Mouse (Mus musculus) embryo, embryonic 10 days (tissue): ENCODE data around the gene Ssc5d.
A peak's percentile ranks its signal among the peaks of the same experiment; 100 is the strongest.
"Not testable (repeated sequence)": the region's sequence is repeated elsewhere in the genome, so short reads cannot be mapped to it uniquely, and the experiment has no call there.

Experiments used
- DNase-seq: peaks from one replicate; pipeline ENCODE4 v3.0.0-alpha.2; 2015; ENCODE audit warnings: low spot score

Ssc5d gene

DNA sequence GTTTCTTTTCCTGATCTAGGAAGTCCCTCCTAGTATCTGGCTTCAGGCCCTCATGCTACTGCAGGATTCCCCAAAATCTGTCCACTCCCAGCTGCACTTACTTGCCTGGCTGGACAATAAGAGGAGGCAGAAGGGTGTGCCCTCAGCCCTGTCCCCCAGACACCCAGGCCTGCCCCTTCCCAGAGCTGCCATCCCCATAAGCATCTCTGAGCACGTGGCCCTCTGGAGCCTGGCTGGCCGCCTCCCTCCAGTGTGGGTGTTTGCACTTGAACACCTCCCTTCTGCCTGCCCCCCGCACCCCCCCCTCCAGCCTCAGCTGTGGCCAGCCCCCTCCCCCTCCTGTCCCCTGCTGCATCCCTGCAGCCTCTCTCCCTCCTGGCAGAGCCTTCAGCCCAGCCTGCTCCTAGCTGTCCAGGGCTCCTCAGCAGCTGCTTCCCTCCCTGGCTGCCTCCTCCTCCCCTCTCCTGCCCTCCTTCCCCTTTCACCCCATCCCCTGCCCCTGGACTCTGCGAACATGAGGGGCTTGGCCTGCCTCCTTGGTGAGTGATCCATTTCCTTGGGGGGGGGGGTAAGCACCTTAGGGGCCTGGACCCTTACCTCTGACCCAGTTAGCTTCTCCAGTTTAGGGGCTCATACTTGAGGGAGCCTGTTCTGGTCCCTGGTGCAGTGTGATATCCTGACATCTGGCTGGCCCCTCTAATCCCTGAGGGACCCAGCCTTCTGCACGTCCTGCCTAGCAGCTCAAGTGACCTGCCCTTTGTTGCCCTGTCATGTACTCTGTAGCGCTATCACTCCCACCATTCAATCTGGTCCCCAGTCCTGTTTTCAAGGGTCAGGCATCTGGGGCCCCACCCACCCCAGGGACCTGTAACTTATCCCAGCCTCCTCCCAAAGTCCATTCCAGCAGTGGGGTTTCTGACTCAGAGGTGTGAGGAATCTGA is at the start of gene Ssc5d:
TSS of gene Ssc5d (plus strand) at position 345 of the 941 bp plus-strand sequence.
- DNase-seq = peak; percentile 68

- DNase-seq = peak; percentile 97
Observed at GRCm38 (mm10) chr7:4876753-4877221, 48.8 kb upstream of the Ssc5d start, which contains the start of gene Isoc2a. Gene Isoc2a, plus strand, starts transcription at chr7:4877153.

GRCm38 (mm10) chr7:4877226-4877625 is 48.4 kb upstream of the Ssc5d start:
- DNase-seq = no peak

GRCm38 (mm10) chr7:4878186-4878585 is 47.4 kb upstream of the Ssc5d start:
- no peak for DNase-seq

GRCm38 (mm10) chr7:4879036-4879435 is 46.5 kb upstream of the Ssc5d start:
- not testable (repeated sequence) for DNase-seq

DNA sequence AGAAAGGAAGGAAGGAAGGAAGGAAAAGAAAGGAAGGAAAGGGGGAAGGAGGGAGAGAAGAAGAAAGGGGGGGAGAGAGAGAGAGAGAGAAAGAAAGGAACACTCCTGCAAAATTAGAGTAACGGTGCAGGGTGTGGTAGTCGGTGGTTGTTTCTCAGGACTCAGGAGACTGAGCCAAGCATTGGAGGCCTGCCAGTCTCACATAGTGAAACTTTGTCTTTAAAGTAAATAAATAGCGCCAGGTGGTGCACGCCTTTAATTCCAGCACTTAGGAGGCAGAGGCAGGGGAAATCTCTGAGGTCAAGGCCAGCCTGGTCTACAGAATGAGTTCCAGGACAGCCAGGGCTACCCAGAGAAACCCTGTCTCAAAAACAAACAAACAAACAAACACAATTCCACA is 38.9 kb upstream of the Ssc5d start:
- DNase-seq = no peak

DNA sequence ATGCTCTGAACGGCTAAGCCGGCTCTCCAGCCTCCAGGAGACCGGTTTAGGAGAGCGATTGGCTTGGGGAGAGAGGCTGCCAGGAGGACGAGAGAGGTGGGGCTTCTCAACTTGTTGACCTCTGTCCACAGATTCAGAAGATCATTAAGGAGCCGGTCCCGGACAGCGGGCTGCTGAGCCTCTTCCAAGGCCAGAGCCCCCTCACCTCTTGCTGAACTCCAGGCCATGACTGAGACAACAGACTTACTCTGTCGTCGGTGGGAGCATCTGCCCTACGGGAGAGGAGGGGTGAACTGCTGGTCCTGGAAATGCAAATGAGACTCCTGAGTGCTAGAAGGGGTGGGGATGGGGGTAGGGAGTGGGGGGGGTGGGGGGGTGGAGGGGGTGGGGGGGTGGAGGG is 30.4 kb upstream of the Ssc5d start:
- no peak for DNase-seq

DNA sequence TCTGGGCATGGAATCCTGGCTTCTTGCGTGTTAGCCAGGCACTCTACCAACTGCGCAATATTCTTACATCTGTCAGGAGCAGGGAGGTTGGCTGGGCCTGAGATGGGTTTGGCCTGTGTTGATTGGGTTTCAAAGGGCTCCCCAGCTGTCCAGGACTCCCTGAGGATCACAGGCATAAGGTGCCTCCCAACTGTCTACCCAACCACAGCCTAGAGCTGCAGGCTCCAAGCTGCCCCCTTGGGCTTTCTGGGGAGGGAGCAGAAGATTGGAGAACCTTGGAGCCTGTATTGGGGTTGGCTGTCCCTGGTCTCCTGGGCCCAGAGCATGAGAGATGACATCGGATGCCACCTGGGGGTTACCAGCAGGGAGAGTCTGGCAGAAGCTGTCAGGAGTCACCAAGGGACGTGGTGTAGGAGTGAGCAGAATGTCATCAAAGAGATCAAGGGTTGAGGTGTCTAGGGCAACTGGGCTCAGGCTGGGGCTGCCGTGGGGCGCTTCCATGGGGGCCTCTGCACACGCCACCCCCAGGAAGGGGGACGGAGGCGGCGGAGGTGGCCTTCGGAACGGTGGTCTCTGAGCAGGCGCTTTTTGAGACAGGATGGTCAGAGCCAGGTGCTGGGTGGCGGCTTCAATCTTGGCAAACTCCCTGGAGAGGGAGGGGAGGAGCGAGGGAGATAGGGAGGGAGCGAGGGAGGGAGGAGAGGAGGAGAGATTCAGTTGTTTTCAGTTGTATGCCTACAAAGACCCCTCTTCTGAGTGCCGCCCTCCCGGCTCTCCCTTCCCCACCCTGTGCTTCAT is 26.5 kb upstream of the Ssc5d start:
- no peak for DNase-seq

- DNase-seq = peak; percentile 39
Observed at GRCm38 (mm10) chr7:4899649-4900522, 25.7 kb upstream of the Ssc5d start.

- DNase-seq = no peak
Observed at GRCm38 (mm10) chr7:4900523-4900851, 25.1 kb upstream of the Ssc5d start.

DNA sequence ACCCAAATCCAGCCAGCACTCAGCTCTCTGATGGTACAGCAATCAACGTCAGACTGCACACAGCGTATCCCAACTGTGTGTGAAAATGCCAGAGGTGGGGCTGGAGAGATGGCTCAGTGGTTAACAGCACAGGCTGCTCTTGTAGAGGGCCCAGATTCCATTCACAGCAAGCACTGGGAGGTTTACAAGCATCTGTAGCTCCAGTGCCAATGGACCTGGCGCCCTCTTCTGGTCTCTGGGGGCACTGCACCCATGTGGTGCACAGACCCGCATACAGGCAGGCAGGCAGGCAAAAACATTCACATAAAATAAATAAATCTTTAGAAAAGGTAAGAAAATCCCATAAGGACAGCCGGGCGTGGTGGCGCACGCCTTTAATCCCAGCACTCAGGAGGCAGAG is 24.4 kb upstream of the Ssc5d start:
- DNase-seq = peak; percentile 35

DNA sequence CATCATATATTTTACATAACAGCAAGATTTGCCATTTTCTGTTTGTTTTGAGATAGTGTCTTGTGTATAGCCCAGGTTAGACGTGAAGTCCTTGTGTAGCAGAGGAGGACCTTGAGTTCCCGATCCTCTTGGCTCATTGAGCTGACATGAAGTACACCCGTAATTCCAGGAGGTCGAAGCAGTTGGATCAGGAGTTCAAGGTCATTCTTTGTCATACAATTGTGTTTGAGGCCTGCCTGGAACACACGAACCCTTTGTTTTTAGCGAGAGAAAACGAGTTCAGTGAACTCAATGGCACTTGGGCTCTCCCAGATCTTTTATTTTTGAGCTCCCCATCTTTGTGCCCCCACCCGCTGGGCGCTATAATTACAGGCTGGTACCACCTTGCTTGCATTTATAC is 23.2 kb upstream of the Ssc5d start:
- DNase-seq = no peak

GRCm38 (mm10) chr7:4906466-4906950 is 19.1 kb upstream of the Ssc5d start, which contains the start of gene Gm36210:
Gene Gm36210, minus strand, starts transcription at chr7:4906516.
- no peak for DNase-seq

DNA sequence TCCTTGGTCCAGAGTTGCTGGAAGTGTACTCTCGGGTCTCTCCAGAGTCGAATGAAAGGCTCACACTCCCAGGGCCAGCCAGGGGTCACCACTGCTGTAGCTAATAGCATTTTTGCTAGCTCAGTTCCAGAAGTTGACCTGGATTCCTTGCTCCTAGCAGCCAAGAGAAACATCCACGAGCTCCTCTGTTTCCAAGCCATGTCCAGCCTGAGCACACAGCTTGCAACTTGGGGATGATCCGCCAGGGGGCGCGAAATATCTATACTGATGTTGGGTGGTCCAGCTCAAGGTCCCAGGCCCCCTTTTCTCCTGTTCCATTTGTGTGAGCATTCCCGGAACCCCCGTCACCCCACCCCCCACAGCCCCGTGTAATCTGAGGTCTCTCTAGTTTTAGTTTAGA is 14.0 kb upstream of the Ssc5d start:
- peak; percentile 80 for DNase-seq

DNA sequence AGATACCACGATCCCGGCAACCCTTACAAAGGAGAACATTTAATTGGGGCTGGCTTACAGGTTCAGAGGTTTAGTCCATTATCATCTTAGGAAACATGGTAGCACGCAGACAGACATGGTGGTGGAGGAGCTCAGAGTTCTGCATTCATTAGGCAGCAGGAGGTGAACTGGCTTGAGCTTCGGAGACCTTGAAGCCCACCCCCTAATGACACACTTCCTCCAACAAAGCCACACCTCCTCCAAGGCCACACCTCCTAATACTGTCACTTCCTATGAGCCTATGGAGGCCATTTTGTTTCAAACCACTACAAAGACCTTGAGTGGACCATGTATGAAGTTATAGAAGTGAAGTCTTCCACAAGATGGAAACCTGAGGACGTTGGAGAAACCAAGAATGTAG is 13.3 kb upstream of the Ssc5d start:
- no peak for DNase-seq

GRCm38 (mm10) chr7:4915007-4915665 is 10.4 kb upstream of the Ssc5d start, which contains the start of gene Zfp628:
Gene Zfp628, plus strand, starts transcription at chr7:4915217.
- peak; percentile 93 for DNase-seq

DNA sequence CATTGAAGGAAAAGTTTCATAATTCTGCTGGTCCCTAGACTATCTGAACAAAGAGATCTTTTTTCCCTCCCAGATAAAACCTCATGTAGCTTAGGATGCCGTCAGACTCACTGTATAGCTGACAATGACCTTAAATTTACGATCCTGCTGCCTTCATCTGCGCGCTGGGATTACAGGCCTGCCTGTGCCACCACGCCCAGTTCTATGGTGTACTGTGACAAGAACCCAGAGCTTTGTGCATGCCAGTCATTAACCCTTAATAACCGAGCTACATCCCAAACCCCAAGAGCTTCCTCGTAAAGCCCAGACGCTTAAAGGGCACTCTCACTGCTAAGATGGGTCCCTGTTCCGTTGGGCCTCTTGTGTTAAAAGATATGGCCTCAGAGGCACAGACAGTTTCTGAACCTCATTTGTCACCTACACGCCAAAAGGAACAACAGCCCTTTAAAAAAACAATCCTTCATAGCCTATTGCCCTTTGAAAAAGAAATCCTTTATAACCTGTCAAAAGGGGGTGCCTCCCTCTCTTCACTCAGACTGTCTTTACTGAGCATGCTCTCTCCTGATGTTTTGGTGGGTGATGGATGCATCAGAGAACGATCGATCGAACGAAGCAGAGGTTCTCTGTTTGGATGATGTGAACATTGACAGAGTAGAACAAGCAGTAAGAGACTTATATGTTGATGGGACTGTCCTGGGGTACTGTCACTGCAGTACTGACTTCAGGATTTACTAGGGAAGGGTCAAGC is 9.7 kb upstream of the Ssc5d start:
- peak; percentile 60 for DNase-seq

GRCm38 (mm10) chr7:4917494-4917893 is 8.1 kb upstream of the Ssc5d start:
- no peak for DNase-seq

GRCm38 (mm10) chr7:4918681-4919080 is 6.9 kb upstream of the Ssc5d start:
- DNase-seq = no peak

GRCm38 (mm10) chr7:4919096-4919495 is 6.5 kb upstream of the Ssc5d start:
- no peak for DNase-seq
